Mouse (Mus musculus) megakaryocyte, embryonic 14.5 days (primary cell): Measurements from ENCODE around the gene Gm17402.

Source experiments
- FLI1 ChIP-seq: IDR thresholded peaks from 2 replicates; pipeline ENCODE4 v1.6.1; 2012; ENCODE audit warnings: low read length, inconsistent platforms, mixed read lengths
- GATA1 ChIP-seq: IDR thresholded peaks from 3 replicates; pipeline ENCODE4 v1.6.1; 2012; ENCODE audit warnings: mixed read lengths, low read length, inconsistent platforms, borderline replicate concordance

GRCm38 (mm10) chr3:67369407-67370079 is 5.4 kb downstream of the Gm17402 start:
- TF ChIP-seq GATA1: no peak
- TF ChIP-seq FLI1: no peak
